Mouse (Mus musculus) urinary bladder, postnatal 36 days (tissue): ENCODE results near the gene Katnbl1.
"Not testable (repeated sequence)": the region's sequence is repeated elsewhere in the genome, so short reads cannot be mapped to it uniquely, and the experiment has no call there.

Experiments
- DNase-seq, 2 experiments: peaks; one replicate each; pipeline ENCODE4 v3.0.0; 2022; ENCODE audit warnings: low spot score in 2 of 2, mixed read lengths in 1 of 2

The Katnbl1 gene

DNA sequence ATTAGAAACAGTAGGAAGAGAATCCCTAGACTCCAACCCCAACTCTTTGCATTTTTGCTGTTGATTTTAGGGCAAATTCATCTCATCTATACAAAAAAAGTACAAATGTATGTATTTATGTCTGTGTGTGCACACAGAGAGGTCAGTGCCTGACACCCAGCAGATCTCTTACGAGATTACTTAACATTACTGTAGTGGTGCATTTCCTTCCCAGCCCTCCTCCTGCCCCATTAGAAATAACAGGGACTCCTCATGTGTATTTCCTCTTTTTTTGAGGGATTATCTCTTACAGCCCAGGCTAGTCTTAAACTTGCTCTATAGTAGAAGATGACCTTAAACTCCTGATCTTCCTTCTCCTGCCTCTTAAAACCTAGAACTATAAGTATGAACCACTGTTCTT is 13.7 kb downstream of the Katnbl1 start:
- DNase-seq: no peak

DNA sequence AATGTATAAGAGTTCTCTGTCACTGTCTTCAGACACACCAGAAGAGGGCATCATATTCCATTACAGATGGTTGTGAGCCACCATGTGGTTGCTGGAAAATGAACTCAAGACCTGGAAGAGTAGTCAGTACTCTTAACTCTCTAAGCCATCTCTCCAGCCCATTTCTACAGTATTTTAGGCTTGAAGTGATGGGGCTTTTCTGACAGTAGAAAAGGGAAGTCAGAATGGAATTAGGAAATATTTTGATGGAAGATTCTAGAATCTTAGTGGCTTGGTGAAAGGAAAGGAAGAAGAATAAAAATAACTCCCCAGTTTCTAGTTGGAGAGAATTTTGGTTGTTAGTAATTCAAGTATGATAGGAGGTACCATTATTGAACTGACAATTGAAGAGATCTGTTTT is 14.9 kb downstream of the Katnbl1 start:
- no peak for DNase-seq

DNA sequence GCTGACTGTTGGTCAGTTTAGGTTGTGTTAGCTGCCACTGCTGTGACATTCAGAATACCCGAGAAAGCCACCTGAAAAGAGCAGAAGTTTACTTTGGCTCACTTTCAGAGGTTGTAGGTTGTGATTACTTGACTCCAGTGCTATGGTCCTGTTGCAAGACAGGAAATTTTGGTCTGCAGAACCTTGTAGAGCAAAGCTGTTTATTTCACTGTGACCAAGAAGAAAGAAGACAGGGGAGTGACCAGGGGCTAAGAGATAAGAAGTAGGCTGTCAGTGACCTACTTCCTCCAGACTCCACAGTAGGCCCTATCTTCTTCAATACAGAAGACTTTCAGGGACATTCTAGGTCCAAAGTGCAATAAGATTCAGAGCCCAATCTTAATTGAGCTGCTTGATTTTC is 17.6 kb downstream of the Katnbl1 start:
- DNase-seq: no peak

DNA sequence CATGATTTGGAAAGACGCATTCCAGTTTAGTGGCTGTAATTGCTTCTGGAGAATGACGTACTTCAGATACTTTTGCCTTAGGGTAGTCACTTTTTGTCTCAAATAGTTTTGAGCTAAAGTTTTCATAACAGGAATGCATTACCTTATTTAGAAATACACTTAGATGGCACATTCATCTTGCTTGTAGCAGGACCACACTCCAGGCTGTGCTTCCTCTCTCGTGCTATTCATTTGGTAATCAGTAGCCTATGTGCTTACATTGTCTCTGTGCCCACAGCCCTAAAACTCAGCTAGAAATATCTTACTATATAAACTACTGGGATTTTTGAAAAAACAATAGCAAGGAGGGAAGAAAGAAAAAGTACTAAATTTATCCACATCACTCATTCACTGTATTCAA is 28.0 kb downstream of the Katnbl1 start:
- DNase-seq: no peak

DNA sequence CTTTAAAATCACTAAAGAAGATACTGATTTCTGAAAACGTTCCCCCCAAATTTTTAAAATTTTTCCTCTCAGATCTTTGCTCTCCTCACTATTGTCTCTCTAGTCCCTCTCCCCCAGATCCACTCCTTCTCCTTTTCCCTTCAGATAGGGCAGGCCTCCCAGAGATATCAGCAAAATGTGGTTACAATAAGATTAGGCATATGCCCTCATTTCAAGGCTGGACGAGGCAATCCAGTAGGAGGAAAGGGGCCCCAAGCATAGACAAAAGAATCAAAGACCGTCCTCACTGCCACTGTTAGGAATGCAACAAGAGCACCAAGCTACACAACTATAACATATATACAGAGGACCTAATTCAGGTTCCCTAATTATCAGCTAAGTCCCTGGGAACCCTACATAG is 46.3 kb downstream of the Katnbl1 start:
- no peak for DNase-seq

DNA sequence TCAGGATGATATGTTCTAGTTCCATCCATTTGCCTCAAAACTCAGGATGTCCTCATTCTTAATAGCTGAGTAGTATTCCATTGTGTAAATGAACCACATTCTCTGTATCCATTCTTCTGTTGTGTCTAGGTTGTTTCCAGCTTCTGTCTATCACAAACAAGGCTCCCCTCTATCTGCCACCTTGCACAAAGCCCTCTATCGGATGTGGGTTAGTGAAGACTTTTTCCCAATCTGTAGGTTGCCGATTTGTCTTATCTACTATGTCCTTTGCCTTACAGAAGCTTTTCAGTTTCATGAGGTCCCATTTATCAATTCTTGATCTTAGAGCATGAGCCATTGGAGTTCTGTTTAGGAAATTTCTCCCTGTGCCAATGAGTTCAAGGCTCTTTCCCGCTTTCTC is 49.5 kb downstream of the Katnbl1 start:
- DNase-seq: not testable (repeated sequence)

DNA sequence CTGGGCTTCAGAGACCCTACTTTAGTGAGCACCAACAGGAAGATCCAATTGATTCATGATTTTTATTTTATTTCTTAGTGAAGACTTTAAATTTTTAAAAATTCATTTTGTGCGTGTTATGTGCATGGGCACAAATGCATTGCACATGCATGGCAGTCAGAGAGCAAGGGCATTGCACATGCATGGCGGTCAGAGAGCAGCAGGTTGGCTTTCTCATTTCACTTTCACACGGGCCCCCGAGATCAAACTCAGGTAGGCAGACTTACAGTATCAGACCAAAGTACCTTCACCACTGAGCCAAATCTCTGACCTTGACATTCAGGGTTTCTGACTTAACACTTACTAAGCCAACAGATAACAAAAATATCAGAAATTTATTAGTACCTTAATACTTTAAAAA is 50.7 kb downstream of the Katnbl1 start:
- DNase-seq: no peak

DNA sequence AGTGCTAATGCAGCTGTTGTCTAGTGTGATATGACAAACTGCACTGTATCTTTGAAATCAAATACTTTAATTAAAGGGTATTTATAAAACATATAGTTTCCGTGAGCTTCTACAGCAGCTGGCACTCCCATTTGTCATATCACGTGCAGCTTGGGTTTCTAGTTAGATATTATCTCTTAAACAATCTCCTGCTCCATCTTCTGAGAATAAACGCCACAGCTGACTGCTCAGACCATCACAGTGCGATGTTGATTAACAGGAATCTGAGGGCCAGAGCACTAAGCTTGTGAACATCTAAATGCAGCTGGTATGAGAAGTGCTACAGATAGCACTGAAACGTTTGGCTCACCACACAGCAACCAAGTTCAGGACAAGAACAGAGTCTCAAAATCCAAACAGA is 51.4 kb downstream of the Katnbl1 start:
- no peak for DNase-seq

DNA sequence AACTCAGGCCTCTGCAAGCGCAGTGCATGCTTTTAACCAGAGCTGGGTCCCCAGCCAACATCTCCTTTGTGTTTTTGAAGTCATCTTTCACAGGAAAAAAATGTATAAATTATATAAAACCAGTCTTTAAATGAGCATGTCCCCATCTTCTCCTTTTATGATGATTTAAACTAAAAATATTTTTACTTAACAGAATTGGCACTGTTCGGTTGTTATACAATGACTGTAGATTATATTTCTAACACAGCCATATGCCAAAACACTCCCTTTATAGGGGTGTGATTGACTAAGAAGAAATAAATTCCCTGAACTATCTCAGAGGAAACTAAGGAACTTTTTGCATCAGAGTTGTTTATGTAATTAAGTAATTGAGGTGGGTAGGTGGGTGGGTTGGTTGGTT is 53.5 kb downstream of the Katnbl1 start:
- DNase-seq: no peak

DNA sequence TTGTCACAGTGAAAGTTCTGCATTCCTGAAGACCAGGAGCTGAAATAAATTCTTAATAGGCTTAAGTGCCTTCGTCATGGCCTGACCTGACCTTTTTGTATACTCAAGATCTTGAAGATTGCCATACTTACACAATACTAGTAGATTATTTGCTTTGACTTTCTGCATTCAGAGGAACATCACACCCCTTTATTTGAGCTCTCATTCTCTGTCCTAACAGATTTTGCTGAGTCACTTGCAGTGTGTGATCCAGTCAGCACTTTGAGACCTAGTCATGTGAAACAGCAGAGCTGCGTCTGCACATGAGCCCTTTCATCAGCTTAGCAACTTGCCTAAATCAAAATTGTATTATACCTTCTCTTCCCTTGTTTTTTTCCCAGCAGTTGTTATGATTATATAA is 54.3 kb downstream of the Katnbl1 start:
- DNase-seq: no peak

DNA sequence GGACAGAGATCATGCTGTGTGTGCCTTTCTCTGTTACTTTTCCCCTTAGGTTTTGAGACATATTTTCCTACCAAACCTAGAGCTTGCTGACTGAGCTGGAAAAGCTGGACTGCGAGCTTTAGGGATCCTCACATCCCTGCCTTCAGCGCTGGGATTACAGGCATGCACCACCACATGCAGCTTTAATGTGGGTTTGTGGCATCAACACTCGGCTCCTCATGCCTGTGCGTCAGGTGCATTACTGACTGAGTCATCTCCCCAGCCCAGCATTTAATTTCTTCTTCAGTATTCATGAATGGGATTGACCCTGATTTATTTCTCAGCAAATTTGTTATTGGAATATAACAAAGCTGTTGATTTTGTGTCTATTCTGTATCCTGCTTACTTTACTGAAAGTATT is 57.3 kb downstream of the Katnbl1 start:
- DNase-seq: no peak

DNA sequence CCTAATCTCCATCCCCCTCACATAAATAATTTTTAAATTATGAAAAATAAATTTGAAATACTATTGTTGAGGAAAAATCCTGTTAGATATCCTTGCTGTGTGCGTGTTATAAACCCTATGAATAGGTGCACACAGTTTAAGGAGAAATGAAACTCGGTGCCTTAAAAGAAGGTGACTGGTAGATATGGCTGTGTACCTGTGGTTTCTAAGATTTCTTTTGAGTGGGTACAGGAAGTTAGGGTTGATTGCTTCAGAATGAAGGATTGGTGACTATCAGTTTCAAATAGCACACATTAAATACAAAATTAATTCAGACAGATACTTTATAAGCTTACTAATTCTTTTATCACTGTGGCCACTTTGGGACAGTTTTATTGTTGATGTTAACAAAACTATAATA is 58.6 kb downstream of the Katnbl1 start:
- no peak for DNase-seq

DNA sequence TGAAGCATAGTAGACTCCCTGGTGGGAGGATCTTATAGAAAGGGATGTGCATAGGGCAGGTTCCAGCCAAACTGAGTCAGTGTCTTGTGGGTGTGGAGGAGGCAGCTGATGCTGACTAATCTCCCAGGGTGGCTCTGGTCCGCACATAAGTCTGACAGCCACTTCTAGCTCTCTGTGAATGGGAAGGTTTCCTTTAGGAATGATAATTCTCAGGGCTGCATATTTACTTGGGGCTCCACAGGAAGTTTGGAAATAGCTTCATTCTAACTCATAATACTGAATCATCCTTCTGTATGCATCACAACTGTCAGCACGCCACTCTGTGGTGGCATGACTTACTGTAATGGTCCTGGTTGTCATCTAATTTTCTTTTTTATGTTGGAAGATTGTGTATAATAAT is 64.5 kb downstream of the Katnbl1 start:
- DNase-seq: no peak

DNA sequence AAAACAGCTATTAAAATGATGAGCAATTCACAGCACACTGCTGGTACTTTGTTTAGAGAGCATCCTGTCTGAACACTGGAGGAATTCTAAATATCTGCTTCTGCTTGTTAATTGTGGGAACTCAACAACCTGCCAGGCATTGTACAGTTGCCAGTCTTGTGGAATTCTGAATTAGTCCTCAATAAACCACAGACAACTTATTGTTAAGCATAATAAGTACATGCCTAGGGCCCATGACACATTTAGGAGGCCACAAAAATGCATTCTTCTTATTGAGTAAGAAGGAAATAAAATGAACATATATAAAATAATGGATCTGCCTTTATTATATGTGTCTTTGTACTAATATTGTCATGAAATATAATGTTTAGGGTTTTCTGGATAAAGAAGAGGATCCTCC is 66.5 kb downstream of the Katnbl1 start:
- DNase-seq: no peak

DNA sequence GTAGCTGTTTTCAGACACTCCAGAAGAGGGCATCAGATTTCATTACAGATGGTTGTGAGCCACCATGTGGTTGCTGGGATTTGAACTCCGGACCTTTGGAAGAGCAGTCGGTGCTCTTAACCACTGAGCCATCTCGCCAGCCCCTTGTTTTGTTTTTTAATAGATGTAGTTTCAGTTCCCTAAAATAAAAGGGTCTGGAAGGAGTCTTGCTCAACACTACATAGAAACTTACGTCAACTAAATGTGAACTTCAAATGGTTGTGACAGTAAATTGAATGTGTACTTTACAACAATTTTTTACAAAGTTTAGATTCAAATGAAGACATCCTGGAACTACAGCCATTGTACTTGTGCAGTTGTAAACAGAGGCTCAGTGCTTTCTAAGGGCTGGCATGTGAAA is 69.0 kb downstream of the Katnbl1 start:
- DNase-seq: not testable (repeated sequence)

DNA sequence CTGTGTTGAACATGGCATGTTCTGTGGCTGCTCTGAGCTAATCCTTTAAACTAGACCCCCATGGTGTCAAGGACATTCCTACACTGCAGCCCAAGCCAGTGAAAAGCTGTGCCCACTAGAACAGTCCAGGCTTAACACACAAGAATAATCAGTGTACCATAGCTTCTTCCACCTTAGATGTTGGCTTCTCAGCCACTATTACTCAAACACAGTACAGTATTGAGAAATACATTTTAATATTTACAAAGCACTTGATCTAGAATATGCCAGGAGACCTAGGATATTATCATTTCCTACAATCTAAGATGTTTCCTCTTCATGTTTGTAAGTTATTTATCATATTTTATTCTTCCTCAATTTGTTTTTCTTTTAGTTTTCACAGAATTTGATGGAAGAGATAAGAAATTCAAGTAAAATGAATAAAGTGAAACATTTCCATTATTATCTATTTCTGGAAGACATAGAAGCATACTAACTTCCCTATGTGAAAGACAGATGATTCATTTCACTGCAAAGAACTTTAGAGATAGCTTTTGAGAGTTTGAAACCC is 69.6 kb downstream of the Katnbl1 start:
- no peak for DNase-seq

DNA sequence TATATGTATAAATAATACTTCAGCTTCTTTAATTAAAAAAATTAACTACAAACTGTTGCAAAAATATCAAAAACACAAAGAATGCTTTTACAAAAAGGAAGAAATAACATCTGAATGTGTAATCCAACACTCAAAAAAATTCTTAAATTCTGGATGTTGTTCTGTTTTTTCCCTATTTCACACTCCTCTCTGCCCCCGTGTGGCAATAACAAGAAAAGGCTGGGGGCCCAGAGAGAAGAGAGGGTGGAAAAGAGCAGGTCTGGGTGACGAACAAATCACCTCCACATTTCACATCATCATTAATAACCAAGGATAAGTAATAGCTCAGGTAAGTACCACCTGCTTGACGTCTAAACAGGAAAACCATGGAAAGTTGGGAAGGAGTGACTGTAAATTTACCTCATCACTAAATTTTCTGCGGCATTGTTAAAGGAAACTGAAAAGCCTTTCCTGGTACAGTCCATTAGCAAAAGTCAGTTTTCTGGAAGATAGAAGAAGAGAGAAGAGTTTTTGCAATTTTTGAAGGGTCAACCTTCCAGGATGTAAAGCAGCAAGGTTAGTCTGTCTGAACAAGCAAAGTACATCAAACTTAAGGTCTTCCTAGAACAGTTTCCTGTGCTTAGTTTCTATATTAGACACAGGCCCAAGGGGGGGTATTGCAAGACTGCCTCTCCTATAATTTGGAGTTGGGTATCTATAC is 70.7 kb downstream of the Katnbl1 start:
- DNase-seq: no peak

DNA sequence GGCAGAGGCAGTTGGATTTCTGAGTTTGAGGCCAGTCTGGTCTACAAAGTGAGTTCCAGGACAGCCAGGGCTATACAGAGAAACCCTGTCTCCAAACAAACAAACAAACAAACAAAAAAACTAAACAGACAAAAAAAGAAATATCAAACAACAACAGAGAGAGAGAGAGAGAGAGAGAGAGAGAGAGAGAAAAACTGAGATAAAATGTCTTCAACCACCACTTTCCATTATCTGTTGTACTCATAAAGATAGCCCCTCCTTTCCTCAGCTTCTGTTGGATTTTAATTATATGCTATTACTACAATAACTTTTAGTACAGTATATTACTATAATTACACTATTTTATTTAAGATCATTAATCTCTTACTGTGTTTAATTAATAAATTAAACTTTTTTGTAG is 73.5 kb downstream of the Katnbl1 start:
- not testable (repeated sequence) for DNase-seq

DNA sequence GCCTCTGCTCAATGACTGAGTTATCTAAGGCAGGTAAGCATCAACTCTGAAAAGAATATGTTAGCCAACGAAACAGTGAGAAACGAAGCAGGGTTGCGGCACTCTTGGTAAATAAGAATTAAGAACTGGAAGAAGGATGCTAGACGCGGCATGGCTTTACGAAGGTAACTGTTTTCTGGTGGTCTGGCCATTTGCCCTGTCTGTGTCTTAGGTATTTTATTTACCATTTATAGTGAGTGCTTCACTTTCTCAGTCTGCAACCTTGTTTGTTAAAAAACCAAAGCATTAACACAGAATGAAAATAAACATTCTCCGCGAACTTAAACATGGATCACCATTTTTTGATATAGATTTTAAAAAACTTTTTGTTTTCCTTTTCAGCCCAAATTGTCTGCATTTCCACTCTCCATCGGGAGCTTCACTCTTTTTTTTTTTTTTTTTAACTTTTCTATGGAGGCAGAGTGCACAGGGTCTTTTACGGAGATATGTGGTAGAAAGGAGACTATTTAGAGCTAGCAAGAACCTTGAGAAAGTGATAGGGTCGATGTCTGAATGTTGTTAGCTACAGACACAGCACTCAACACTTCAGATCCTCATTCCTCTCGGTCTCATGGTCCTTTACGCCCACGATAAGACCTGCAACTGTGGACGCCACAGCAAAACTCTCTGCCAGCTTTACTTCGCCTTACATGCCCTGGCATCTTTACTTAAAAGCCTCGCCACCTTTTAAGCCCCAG is 75.3 kb downstream of the Katnbl1 start:
- DNase-seq: no peak

DNA sequence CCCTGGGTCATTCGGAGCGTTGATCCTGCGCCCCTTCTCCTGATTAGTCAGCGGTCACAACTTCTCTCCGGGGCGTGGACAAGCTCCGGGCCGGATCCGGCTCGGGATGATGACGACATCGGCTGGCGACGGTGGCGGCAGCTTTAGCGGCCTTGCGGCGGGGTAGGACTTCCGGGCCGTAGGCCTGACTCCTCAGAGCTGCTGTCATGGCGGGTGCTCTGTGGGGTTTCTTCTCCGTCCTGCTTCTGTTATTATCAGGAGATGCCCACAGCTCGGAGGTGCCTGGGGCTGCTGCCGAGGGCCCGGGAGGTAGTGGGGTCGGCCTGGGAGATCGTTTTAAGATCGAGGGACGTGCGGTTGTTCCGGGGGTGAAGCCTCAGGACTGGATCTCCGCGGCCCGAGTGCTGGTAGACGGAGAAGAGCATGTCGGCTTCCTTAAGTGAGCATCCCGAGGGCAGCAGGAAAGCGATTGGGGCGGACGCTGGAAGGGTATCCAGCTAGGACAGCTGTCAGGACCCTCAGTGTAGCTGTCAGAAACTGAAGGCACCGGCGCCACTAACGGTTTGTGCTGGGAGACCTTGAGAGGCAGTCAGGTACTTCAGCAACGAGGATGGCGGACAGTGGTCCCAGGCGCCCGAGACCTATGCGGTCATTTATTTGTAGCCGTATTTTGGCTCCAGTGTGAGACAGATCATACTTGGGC is 76.0 kb downstream of the Katnbl1 start, which contains the start of gene Emc7:
Gene Emc7 (plus strand): TSS at position 136 of the 703 bp plus-strand sequence.
- DNase-seq: peak; percentile 97 to 99

DNA sequence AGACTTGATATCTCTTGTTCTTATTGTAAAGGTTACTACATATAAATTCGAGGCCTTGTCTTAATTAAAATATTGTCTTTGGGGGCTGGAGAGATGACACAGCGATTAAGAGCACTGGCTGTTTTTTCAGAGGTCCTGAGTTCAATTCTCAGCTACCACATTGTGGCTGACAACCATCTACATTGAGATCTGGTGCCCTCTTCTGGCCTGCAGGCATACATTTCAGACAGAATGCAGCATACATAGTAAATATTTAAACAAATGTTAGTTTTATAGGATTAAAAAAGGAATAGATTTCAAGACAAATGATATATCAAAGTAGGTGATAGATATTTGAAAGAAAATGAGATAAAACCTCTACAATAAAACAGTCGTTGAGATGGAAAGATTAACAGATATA is 81.5 kb downstream of the Katnbl1 start:
- DNase-seq: no peak
